Mouse (Mus musculus) Patski (cell line): ENCODE data around the gene Pigv. TPM values are rescaled to one million over a fixed set of nuclear protein-coding genes. Genes with fewer than 3 reads are reported as not detected.
A peak's percentile ranks its signal among the peaks of the same experiment; 100 is the strongest.

Experiments used
- ATAC-seq: fragments of 100-300 bp; one replicate; pipeline ENCODE4 v1.8.0; 2021
- CTCF ChIA-PET: fragments of 350-600 bp; sonication (Branson Sonifier 250); formaldehyde crosslinking; loops from one replicate; lab custom pipeline; 2022; ENCODE audit warnings: inconsistent platforms; lab: Charles Lee
- POLR2A ChIA-PET: fragments of 350-600 bp; sonication (Branson Sonifier 250); formaldehyde crosslinking; loops from one replicate; lab custom pipeline; 2022; ENCODE audit warnings: antibody characterized with exemption, inconsistent platforms; lab: Charles Lee
- DNase-seq: peaks from one replicate; pipeline ENCODE4 v3.0.0-alpha.2; 2011; ENCODE audit warnings: low read depth, low spot score
- H3K27me3 ChIP-seq: fragments of 371-371 bp; one replicate; pipeline ENCODE4 v1.5.1; 2021
- CTCF ChIP-seq: fragments of 100-300 bp; IDR thresholded peaks from one replicate; pipeline ENCODE4 v1.5.1; 2021
- in situ Hi-C: fragments of 300-500 bp; cut with MboI; formaldehyde crosslinking; loops from 3 replicates; pipeline ENCODE4 v1.11.1; 2018; ENCODE audit warnings: low pct_unique_long_range_greater_than_20kb, mixed read lengths
- polyA plus RNA-seq: library from polyadenylated mRNA; unstranded; gene quantifications from one replicate; pipeline ENCODE4 v1.2.3, GENCODE M21; 2021

Gene Pigv
- polyA plus RNA-seq = 6.9 TPM

GRCm38 (mm10) chr4:133671881-133672844, at the start of gene Pigv:
Gene Pigv (minus strand): TSS chr4:133672647.
- in situ Hi-C loops = loop anchor here (5.0 kb wide), 2 partner anchors 85 to 155 kb away; partner anchors contain the start of gene Arid1a
- ChIA-PET CTCF (interaction anchor here (0.9 to 1.2 kb wide), 3 partner anchors 79 to 143 kb away, joined by 3 to 5 read pairs (median 4); no protein-coding TSS in a partner anchor), POLR2A (interaction anchor here (1.1 to 2.3 kb wide), 5 partner anchors 15 to 102 kb away, joined by 3 to 21 read pairs (median 6); partner anchors contain the start of gene Arid1a)
- TF ChIP-seq CTCF = no peak
- H3K27me3 ChIP-seq = no peaks in the 10 kb centered on the region
- ATAC-seq (peak; percentile 70), DNase-seq (no peak)

- in situ Hi-C loops = no loop called here
- no peaks in the 10 kb centered on the region for H3K27me3 ChIP-seq
- ChIA-PET CTCF (no interaction called here), POLR2A (no interaction called here)
- TF ChIP-seq CTCF = no peak
- ATAC-seq = no peak
- DNase-seq = no peak
Observed at GRCm38 (mm10) chr4:133719791-133720190, 47.3 kb upstream of the Pigv start.

GRCm38 (mm10) chr4:133712755-133713154, 40.3 kb upstream of the Pigv start:
- DNase-seq (no peak), ATAC-seq (no peak)
- CTCF ChIA-PET = interaction anchor here (1.2 kb wide), 1 partner anchor 8 kb away, joined by 3 read pairs; no protein-coding TSS in a partner anchor
- in situ Hi-C loops = no loop called here
- TF ChIP-seq CTCF = no peak
- POLR2A ChIA-PET = no interaction called here
- H3K27me3 ChIP-seq = no peaks in the 10 kb centered on the region

GRCm38 (mm10) chr4:133711307-133712076, 39.0 kb upstream of the Pigv start:
- ChIA-PET POLR2A (interaction anchor here (0.7 kb wide), 1 partner anchor 10 kb away, joined by 3 read pairs; no protein-coding TSS in a partner anchor), CTCF (no interaction called here)
- in situ Hi-C loops = no loop called here
- TF ChIP-seq CTCF = no peak
- no peaks in the 10 kb centered on the region for H3K27me3 ChIP-seq
- DNase-seq (no peak), ATAC-seq (no peak)

GRCm38 (mm10) chr4:133709395-133709794, 36.9 kb upstream of the Pigv start:
- ATAC-seq (no peak), DNase-seq (no peak)
- TF ChIP-seq CTCF = no peak
- no peaks in the 10 kb centered on the region for H3K27me3 ChIP-seq
- in situ Hi-C loops = no loop called here
- POLR2A ChIA-PET = no interaction called here
- CTCF ChIA-PET = interaction anchor here (1.6 kb wide), 1 partner anchor 34 kb away, joined by 3 read pairs; no protein-coding TSS in a partner anchor

- no peak for TF ChIP-seq CTCF
- DNase-seq (no peak), ATAC-seq (peak; percentile 47)
- ChIA-PET POLR2A (interaction anchor here (0.6 to 1.3 kb wide), 3 partner anchors 34 to 99 kb away, joined by 3 to 4 read pairs (median 3); no protein-coding TSS in a partner anchor), CTCF (no interaction called here)
- in situ Hi-C loops = no loop called here
- H3K27me3 ChIP-seq = no peaks in the 10 kb centered on the region
Observed at GRCm38 (mm10) chr4:133707464-133707863, 35.0 kb upstream of the Pigv start.

GRCm38 (mm10) chr4:133706956-133707355, 34.5 kb upstream of the Pigv start:
- no peak for TF ChIP-seq CTCF
- in situ Hi-C loops = no loop called here
- ATAC-seq = no peak
- DNase-seq = no peak
- POLR2A ChIA-PET = interaction anchor here (1.3 kb wide), 1 partner anchor 34 kb away, joined by 3 read pairs; no protein-coding TSS in a partner anchor
- no peaks in the 10 kb centered on the region for H3K27me3 ChIP-seq
- CTCF ChIA-PET = no interaction called here

- H3K27me3 ChIP-seq = no peaks in the 10 kb centered on the region
- ATAC-seq = no peak
- ChIA-PET POLR2A (interaction anchor here (0.7 kb wide), 1 partner anchor 225 kb away, joined by 4 read pairs; no protein-coding TSS in a partner anchor), CTCF (interaction anchor here (0.7 kb wide), 1 partner anchor 8 kb away, joined by 3 read pairs; no protein-coding TSS in a partner anchor)
- TF ChIP-seq CTCF = no peak
- in situ Hi-C loops = no loop called here
- no peak for DNase-seq
Observed at GRCm38 (mm10) chr4:133705062-133705461, 32.6 kb upstream of the Pigv start.

- ChIA-PET POLR2A (no interaction called here), CTCF (no interaction called here)
- H3K27me3 ChIP-seq = no peaks in the 10 kb centered on the region
- no peak for ATAC-seq
- TF ChIP-seq CTCF = no peak
- in situ Hi-C loops = no loop called here
- DNase-seq = no peak
Observed at GRCm38 (mm10) chr4:133700905-133701368, 28.5 kb upstream of the Pigv start.

- in situ Hi-C loops = no loop called here
- CTCF ChIA-PET = interaction anchor here (1.1 kb wide), 1 partner anchor 30 kb away, joined by 4 read pairs; no protein-coding TSS in a partner anchor
- DNase-seq = no peak
- H3K27me3 ChIP-seq = no peaks in the 10 kb centered on the region
- POLR2A ChIA-PET = interaction anchor here (0.5 kb wide), 1 partner anchor 236 kb away, joined by 3 read pairs; no protein-coding TSS in a partner anchor
- no peak for ATAC-seq
- no peak for TF ChIP-seq CTCF
Observed at GRCm38 (mm10) chr4:133695363-133695762, 22.9 kb upstream of the Pigv start.
